In genomic region chr2:127759157-127759880, GRCm38 (mm10) we compare ENCODE assay signal across 16 mouse cellular contexts. TPM values are rescaled to one million over a fixed set of nuclear protein-coding genes. Genes with fewer than 3 reads are reported as not detected.
DNase-seq lines count a peak whose midpoint lies in the region; ATAC-seq and TF ChIP-seq lines count a peak whose summit lies in the region.
"Had no signal": no experiment of that assay in that cellular context is flagged by ENCODE, and none has a peak within 500 bp of the region (broad histone marks: within the 10 kb centered on the region; RNA-seq: fewer than 3 reads in every experiment).

No protein-coding gene starts in this region.

- no peaks in the 10 kb centered on the region for H3K27me3 ChIP-seq in lung, postnatal 0 days (replicated peaks; ENCODE audit: insufficient read depth, low read length)
- no peaks in the 10 kb centered on the region for H3K27me3 ChIP-seq in neural tube, embryonic 15.5 days (replicated peaks)
- no peaks in the 10 kb centered on the region for H3K27me3 ChIP-seq in liver, embryonic 11.5 days (replicated peaks; ENCODE audit: control insufficient read depth, insufficient read depth, low read length)

- 0 out of 2 replicates have a peak, but pooled peaks cover 6% of the 10 kb centered on the region for H3K36me3 ChIP-seq in lung, postnatal 0 days (ENCODE audit: insufficient read depth, low read length)
- peaks cover 20% of the 10 kb centered on the region for H3K36me3 ChIP-seq in neural tube, embryonic 15.5 days
- H3K36me3 ChIP-seq in liver, embryonic 11.5 days (ENCODE audit: control insufficient read depth, insufficient read depth, low read length) = no peaks in the 10 kb centered on the region; the same call in 1 of the 2 replicates

- WGBS in lung, postnatal 0 days = 54% methylated on average over 5 of the region's 5 CpGs
- WGBS in neural tube, embryonic 15.5 days = 93% methylated on average over 5 of the region's 5 CpGs
- WGBS in liver, embryonic 11.5 days = 65% methylated on average over 5 of the region's 5 CpGs

- no peak overlapping the region for H3K9ac ChIP-seq in lung, postnatal 0 days (replicated peaks; ENCODE audit: low read depth)
- no peak overlapping the region for H3K9ac ChIP-seq in neural tube, embryonic 15.5 days (replicated peaks)
- H3K9ac ChIP-seq in liver, embryonic 11.5 days (ENCODE audit: low read depth, low read length) = no peak overlapping the region
- H3K9ac ChIP-seq: forebrain, postnatal 0 days had no signal

- TF ChIP-seq EP300 in lung, postnatal 0 days (IDR thresholded peaks at IDR 0.05) = no peak

- H3K4me1 ChIP-seq in lung, postnatal 0 days (ENCODE audit: insufficient read depth, low read depth, low read length) = no peaks in the 10 kb centered on the region
- peaks cover 5% of the 10 kb centered on the region; the same call in 1 of the 2 replicates for H3K4me1 ChIP-seq in neural tube, embryonic 15.5 days
- H3K4me1 ChIP-seq in liver, embryonic 11.5 days (replicated peaks; ENCODE audit: control insufficient read depth, insufficient read depth, low read length) = no peaks in the 10 kb centered on the region
- H3K4me1 ChIP-seq: limb, embryonic 10.5 days had no signal

- no peak overlapping the region for H3K27ac ChIP-seq in lung, postnatal 0 days (ENCODE audit: low read length)
- no peak overlapping the region for H3K27ac ChIP-seq in neural tube, embryonic 15.5 days (replicated peaks)
- H3K27ac ChIP-seq in liver, embryonic 11.5 days (ENCODE audit: low read depth, low read length) = no peak overlapping the region

- no peaks in the 10 kb centered on the region for H3K9me3 ChIP-seq in lung, postnatal 0 days (ENCODE audit: low read length)
- H3K9me3 ChIP-seq in neural tube, embryonic 15.5 days (replicated peaks) = no peaks in the 10 kb centered on the region
- no peaks in the 10 kb centered on the region for H3K9me3 ChIP-seq in liver, embryonic 11.5 days (ENCODE audit: control insufficient read depth, low read length)
- H3K9me3 ChIP-seq: G1E; limb, embryonic 10.5 days had no signal

- peak; percentile 37; the same call in 1 of the 2 replicates for ATAC-seq in lung, postnatal 0 days
- no peak for ATAC-seq in neural tube, embryonic 15.5 days (ENCODE audit: low FRiP score)
- no peak for ATAC-seq in liver, embryonic 11.5 days (replicated peaks; ENCODE audit: low FRiP score)
- ATAC-seq: forebrain, postnatal 0 days had no signal

- no peak overlapping the region for H3K4me3 ChIP-seq in lung, postnatal 0 days (ENCODE audit: low read depth, low read length)
- no peak overlapping the region for H3K4me3 ChIP-seq in neural tube, embryonic 15.5 days (replicated peaks)
- H3K4me3 ChIP-seq in liver, embryonic 11.5 days (ENCODE audit: low read depth, low read length) = no peak overlapping the region
- H3K4me3 ChIP-seq: limb, embryonic 10.5 days had no signal

- TF ChIP-seq CTCF in lung, postnatal 0 days (IDR thresholded peaks at IDR 0.05) = peak; percentile 55

- H3K4me2 ChIP-seq in lung, postnatal 0 days (replicated peaks; ENCODE audit: low read depth, low read length) = no peak overlapping the region
- H3K4me2 ChIP-seq in neural tube, embryonic 15.5 days = no peak overlapping the region
- H3K4me2 ChIP-seq in liver, embryonic 11.5 days = no peak overlapping the region

- peak; percentile 37 to 44 for DNase-seq in cerebellum, postnatal 25 days
- no peak for DNase-seq in cerebellum, adult 11-12 months
- DNase-seq in lung, postnatal 0 days (ENCODE audit: low spot score) = no peak
- DNase-seq in lung, adult 18-20 months = no peak
- DNase-seq in adrenal gland, postnatal 14 days = peak; percentile 86
- peak; percentile 19 for DNase-seq in lung, postnatal 14 days
- DNase-seq in liver, embryonic 11.5 days (ENCODE audit: low spot score) = no peak
- DNase-seq: forebrain, postnatal 0 days; gastrocnemius, postnatal 14 days; kidney, postnatal 36 days; thymus, postnatal 14 days had no signal

RNA-seq across cellular contexts. Expression of gene Nphp1, which starts 29.4 kb away (rescaled TPM):
- 21.5 and 22.6 TPM in 2 replicates for polyA plus RNA-seq in lung, postnatal 0 days (2015; fragmentation: Nextera tagmentation; extraction: Ambion mirVana)
- 18.7 and 20.9 TPM in 2 replicates for total RNA-seq in adrenal gland, postnatal 14 days (2021)
- 11.8 and 16.9 TPM in 2 replicates for polyA plus RNA-seq in neural tube, embryonic 15.5 days (2015; fragmentation: Nextera tagmentation; extraction: Ambion mirVana)
- 12.5 and 12.8 TPM in 2 replicates for polyA plus RNA-seq in liver, embryonic 11.5 days (2014; fragmentation: Nextera tagmentation; extraction: Ambion mirVana)

RNA-seq across cellular contexts. Expression of gene Mall, which starts 29.6 kb away (rescaled TPM):
- 4.1 and 5.8 TPM in 2 replicates for polyA plus RNA-seq in lung, postnatal 0 days (2015; fragmentation: Nextera tagmentation; extraction: Ambion mirVana)
- 2.2 and 2.5 TPM in 2 replicates for total RNA-seq in adrenal gland, postnatal 14 days (2021)
- polyA plus RNA-seq in neural tube, embryonic 15.5 days (2015; fragmentation: Nextera tagmentation; extraction: Ambion mirVana) = 0.99 and 2.6 TPM in 2 replicates
- polyA plus RNA-seq in liver, embryonic 11.5 days (2014; fragmentation: Nextera tagmentation; extraction: Ambion mirVana) = 0.17 and 0.22 TPM in 2 replicates
- total RNA-seq: G1E; megakaryocyte-erythroid progenitor cell, adult 5-6 weeks; neutrophil, adult 5-6 weeks had no signal
- polyA plus RNA-seq: G1E had no signal

RNA-seq across cellular contexts. Expression of gene Mtln, which starts 33.0 kb away (rescaled TPM):
- polyA plus RNA-seq in lung, postnatal 0 days (2015; fragmentation: Nextera tagmentation; extraction: Ambion mirVana) = 40.4 and 42.7 TPM in 2 replicates
- total RNA-seq in adrenal gland, postnatal 14 days (2021) = 68.9 and 70.2 TPM in 2 replicates
- polyA plus RNA-seq in neural tube, embryonic 15.5 days (2015; fragmentation: Nextera tagmentation; extraction: Ambion mirVana) = 54.4 and 61.3 TPM in 2 replicates
- polyA plus RNA-seq in liver, embryonic 11.5 days (2014; fragmentation: Nextera tagmentation; extraction: Ambion mirVana) = 40.6 and 45.2 TPM in 2 replicates

Comparison
In these comparisons a context has a peak if more than half of its experiments do, and no peak if none do; other contexts are left out.
1. DNase-seq: peak in cerebellum, postnatal 25 days (2 of 2), adrenal gland, postnatal 14 days (single experiment) and lung, postnatal 14 days (single experiment); none in cerebellum, adult 11-12 months (single experiment), lung, postnatal 0 days (single experiment), lung, adult 18-20 months (0 of 2) and liver, embryonic 11.5 days (single experiment).